Mouse (Mus musculus) spleen, postnatal 10 days (tissue): ENCODE measurements around the gene A930009A15Rik.

Experiments
- DNase-seq, 2 experiments: peaks; one replicate each; pipeline ENCODE4 v3.0.0; 2021 to 2022; ENCODE audit warnings: low spot score in 2 of 2

The A930009A15Rik gene

DNA sequence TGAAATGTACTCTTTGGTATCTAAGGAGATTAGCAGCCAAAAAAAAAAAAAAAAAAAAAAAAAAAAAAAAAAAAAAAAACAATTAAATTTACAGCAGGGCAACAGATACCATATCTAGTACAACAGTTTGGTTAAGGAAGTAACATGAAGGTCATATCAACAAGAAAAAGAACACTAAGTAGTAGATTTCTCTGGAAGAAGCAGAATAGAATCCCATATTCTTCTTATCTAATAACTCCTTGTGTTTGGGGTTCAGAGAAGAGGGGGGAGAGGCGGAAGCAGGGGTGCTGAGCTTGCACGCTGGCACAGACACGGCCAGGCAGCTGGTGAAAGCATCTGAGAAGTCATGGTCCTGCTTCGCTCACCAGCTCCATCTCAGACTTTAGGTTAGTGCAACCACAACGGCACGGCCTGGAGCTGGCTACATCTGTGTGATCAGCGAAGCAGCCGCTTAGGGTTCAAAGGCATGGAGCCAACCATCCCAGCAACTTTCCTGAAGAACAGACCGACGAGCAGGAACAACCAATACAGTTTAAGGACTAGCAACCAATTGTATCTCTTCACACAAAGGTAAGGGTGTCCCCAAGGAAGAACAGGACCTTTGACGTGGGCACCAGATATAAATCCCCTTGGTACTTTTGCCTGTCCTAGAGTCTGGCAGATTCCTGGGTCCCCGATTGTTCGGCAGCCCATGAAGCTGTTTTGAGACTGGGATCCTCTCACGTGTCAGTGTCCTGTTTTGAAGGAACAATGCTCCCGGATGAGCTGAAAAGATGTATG, at the start of gene A930009A15Rik:
Gene A930009A15Rik (plus strand): TSS at position 275 of the 780 bp plus-strand sequence.
- no peak for DNase-seq

GRCm38 (mm10) chr10:115520200-115521080, 49.3 kb upstream of the A930009A15Rik start:
- no peak for DNase-seq

- no peak for DNase-seq
These were observed 48.7 kb upstream of the A930009A15Rik start for GRCm38 (mm10) chr10:115521081-115521451.

DNA sequence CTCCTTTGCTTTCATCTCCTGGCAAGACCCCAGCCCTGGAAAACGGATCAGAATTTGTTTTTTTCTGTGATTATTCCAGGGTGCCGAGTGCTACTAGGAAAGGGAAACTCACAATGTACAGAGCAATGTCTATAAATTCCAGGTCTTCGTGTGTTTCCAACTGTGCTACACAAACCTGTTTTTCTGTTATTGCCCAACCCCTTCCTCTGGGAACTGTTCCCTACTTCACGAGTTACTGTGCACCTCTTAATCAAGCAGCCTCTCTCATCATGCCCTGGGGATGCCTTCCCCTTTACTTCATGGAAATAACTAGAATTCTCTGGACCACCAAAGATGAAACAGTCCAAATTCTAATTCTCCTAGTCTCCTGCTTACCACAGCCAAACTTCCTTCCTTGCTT, 40.9 kb upstream of the A930009A15Rik start:
- DNase-seq = no peak

DNA sequence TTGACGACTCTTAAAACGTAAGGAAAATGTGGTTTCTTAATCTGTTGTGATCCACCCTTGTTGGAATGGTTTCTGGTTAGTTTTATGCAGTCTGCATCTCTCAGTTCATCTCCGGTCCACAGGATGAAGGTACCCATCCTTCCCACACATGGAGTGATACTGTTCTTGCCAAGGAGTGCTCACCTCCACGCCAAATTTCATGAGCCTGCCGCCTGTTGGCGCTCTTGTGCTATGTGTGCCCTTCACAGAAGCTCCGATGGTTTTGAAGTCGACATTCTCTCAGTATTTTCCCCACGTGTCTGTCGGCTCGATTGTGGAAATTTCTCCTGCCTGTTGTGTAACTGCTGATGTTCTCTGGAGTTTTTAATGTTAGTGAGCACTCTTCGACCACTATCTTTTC, 40.0 kb upstream of the A930009A15Rik start:
- DNase-seq = no peak

DNA sequence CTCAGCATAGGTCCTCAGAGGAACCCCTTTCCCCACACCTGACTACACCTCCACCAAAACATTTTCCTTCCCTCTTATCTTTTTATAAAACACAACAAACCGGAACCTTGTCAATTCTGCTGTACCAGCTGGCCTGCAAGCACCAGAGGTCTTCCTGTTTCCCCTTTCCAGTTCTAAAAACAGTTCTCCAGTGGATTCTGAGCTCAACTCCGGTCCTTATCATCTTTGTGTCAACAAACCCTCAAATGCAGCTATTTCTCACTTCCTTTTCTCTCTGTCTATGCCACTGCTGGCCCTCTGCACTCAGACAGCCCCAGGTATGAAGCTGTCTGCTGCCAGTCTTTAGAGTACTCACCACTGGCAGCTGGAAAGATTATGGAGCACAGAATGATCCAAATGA, 39.0 kb upstream of the A930009A15Rik start:
- DNase-seq = no peak

- DNase-seq = no peak
These were observed 26.9 kb upstream of the A930009A15Rik start for GRCm38 (mm10) chr10:115542917-115543316.

DNA sequence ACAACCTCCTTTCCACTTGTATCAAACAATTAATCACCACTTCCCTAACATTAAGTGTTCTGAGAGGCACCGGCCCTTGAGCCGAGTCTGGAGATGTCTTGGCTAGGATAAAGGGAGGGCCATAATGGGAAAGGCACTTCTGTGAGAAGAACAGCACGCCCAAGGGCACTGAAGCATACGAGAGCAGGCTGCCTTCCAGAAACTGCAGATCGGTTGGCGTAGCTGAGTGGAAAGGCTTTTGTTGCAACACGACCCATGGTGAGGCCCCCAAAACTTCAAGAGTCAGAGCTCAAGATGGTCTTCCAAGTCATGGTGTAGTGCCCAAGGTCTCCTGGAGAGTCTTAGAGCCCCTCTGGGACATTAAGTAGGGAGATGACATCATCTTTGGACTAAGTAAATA, 19.5 kb upstream of the A930009A15Rik start:
- DNase-seq = no peak

DNA sequence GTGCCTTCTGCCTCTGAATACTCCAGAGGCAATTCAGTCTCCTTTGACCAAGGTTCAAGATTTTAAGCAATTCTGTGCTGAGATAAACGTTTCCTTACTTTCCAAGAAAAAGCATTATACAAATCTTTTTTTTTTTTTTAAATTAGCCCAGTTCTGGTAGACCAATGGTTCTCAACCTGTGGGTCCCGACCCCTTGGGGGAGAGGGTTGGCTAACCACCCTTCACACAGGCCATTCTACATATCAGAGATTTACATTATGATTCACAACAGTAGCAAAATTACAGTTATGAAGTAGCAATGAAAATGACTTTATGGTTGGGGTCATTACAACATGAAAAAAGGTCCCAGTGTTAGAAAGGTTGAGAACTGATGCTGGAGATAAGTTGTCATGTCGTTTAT, 18.7 kb upstream of the A930009A15Rik start:
- DNase-seq = no peak

DNA sequence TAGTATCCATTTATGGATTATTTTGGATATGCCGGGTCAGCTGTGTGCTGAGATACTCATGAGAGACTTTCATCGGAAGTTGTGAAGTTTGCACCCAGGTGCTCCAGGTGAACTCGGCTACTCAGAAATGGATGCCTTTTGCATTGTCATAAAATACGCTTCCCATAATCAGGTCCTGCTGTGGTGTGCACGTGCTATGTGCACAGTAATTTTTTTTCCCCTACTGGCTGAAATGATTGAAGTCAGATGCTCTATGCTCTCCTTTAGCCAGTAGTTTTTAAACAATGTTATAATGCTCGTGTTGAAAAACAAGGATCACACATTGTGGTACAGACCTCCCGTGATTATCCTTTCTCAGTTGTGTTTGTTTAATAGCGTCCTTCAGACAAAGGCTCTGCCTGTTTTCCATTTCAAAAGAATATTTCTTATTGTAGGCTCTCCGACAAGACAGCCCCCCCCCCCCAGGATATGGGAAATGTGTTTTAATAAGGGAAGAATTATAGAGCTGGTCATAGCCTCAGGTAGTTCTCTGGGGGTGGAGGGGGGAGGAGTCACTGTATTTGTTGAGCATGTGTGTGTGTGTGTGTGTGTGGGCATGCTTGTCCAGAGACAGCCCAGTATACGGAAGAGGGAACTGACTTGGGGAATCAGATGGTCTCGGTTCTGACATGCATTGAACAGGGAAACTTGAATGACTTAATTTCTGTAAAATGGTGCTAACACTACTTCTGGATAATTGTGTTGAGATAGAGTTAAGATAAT, 16.3 kb upstream of the A930009A15Rik start:
- DNase-seq = no peak

DNA sequence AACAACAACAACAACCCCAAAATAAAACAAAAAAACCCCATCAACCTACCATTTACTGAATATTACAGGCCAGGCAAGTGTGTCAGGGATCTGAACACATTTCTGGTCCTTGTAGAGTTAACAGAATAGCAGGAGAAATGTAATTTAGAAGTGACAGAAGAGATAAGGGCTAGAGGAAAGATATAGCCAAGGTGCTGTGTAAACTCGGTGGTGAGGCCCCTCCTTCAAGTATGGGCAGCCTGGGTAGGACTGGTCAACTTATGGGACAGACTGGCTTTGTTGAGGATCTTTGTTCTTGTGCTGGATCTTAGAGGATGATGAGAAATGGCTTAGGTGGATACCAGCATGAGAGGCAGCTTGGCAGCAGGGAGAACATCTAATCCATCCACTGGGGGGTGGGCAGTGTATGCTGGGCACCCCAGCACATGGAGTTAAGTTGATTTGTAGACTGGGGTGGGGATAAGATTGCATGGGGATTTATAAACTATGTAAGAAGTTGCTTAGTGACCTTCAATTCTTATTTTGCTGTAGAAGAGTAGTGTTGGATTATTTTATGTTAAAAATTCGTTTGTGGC, 14.5 kb upstream of the A930009A15Rik start:
- DNase-seq = no peak

DNA sequence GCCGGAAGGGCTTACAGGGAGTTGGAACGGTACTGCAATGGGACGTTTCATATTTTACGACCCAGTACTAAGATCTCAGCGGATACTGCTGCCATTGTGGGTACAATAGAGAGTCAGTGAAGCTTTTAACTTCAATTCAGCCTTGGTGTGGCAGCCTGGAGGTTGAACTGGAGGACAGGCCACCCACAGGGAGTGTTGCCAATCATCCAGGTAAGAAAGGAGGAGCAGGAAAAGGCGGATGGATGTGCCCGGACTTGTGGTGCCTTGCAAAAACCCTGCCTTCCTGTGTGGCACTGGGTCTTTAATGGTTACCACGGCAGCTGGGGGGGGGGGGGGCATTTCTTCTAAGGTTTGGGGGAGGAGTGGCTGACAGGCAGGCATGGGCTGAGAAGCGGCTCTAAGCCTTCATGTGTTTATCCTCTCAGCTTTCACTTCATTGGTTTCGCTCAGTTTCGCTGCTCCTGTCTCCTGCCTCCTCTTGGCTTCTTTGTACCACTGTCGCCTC, 13.0 kb upstream of the A930009A15Rik start:
- DNase-seq = no peak

- DNase-seq = no peak
These were observed 8.5 kb upstream of the A930009A15Rik start for GRCm38 (mm10) chr10:115561136-115561880.

- DNase-seq = no peak
These were observed 6.7 kb upstream of the A930009A15Rik start for GRCm38 (mm10) chr10:115562911-115563686.

DNA sequence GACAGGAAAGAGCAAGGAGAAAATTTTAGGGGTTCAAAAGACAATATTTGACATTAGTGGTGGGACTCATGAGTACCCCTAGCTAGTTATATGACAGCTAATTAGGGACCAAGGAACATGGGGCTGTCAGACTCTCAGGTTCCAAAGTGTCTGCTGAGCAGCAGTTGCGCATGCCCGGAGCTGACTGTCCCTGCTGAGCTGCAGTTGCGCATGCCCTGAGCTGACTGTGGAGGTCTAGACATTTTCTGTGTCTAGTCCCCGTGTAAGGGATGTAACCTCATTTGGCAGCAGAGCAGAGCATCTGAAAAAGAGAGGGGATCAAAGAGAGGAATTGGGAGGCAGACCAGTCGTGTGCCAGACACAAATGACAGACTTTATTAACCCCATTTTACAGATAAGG, 5.8 kb upstream of the A930009A15Rik start:
- no peak for DNase-seq

- DNase-seq = no peak
These were observed 791 bp downstream of the A930009A15Rik start for GRCm38 (mm10) chr10:115570577-115570976.

DNA sequence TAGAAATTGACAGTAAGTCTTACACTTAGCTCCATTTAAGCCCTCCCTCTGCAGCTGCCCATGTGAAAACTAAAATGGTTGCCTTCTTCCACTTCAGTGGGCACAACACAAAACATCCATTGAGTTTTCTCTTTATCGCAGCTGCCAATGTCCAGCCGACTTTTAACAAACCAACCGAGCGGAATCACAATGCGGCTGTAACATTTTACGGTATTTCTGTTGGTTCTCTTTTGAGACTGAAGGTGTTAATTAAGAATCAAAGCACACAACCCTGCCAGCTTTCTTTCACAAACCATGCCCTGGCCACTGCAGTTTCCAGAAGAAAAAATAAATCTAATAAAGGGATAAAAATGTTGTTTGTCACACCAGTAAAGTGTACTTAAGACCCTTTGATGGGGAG, 1.5 kb downstream of the A930009A15Rik start:
- DNase-seq = no peak

DNA sequence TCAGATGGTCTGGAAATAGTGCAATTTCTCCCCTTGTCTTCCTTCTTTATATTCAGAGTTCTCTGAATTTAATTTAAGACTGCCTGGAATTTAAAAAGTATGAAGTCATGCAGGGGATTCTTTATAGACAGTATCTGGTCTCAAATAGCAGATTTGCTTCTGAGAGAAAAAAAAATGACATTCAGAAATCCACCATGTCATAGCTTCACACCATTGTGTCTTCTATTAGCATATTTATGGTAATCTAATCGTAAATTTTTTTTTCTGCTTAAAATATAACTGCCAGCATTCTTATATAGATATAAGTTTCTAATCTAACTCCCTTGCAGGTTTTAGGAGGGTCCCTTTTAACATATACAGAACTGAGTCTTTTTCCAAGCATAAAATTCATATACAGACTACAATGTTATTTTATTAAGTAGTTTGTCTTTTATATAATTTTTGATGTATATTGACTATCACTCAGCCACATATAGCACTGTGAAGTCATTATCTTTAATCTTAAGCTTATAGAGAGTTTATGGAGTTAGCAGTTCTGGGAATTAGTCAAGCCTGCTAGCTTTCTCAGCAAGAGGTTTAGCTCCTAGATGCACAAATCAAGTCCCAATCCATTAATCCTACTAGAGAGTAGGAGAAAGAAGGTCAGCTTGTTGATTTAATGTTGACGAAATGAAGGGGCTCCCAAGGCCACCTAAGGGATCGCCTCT, 2.1 kb downstream of the A930009A15Rik start:
- DNase-seq = no peak

- DNase-seq = no peak
These were observed 9.3 kb downstream of the A930009A15Rik start for GRCm38 (mm10) chr10:115579076-115579475.
